Mouse (Mus musculus) A20 (cell line): ENCODE data around the gene Tysnd1.
A peak's percentile ranks its signal among the peaks of the same experiment; 100 is the strongest.

Experiments
- DNase-seq: peaks from one replicate; pipeline ENCODE4 v3.0.0-alpha.2; 2011; ENCODE audit warnings: low read depth, low spot score

The Tysnd1 gene

GRCm38 (mm10) chr10:61689405-61689804, 5.9 kb upstream of the Tysnd1 start:
- DNase-seq, result no peak

GRCm38 (mm10) chr10:61693563-61693962, 1.8 kb upstream of the Tysnd1 start:
- DNase-seq, result no peak

- peak; percentile 57 for DNase-seq
These were observed 617 bp downstream of the Tysnd1 start for GRCm38 (mm10) chr10:61695703-61696559.

DNA sequence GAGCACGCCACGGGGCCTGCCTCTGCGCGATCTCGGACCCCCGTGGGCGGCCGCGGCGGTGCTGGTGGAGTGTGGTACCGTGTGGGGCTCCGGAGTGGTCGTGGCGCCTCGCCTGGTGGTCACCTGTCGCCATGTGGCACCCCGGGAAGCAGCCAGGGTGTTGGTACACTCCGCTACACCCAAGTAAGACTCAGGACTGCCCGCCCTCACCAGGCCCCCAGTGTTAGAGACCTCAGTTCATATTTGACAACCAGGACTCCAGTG, 1.2 kb downstream of the Tysnd1 start:
- peak; percentile 17 for DNase-seq

DNA sequence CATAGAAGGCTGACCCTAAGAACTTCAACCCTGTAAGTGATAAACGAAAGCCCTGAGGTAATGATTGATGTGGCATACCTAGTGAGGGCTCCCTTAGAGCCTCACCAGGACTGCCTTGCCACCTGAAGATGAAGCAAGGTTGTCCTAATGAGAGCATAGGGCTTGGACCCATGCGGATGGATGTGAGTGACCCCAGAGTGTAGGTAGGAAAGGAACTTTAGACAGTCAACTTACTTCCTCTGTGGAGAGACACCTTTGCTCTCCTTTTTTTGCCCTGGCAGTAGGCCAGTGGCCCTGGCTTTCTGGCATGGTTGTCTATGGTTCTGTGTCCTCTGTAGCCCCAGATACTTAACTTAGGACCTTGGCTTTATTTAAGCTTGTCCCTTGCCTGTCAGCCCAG, 1.7 kb downstream of the Tysnd1 start:
- no peak for DNase-seq

- no peak for DNase-seq
These were observed 9.3 kb downstream of the Tysnd1 start for GRCm38 (mm10) chr10:61704663-61705062.

- peak; percentile 56 for DNase-seq
These were observed 11.4 kb downstream of the Tysnd1 start for GRCm38 (mm10) chr10:61706412-61707375.

DNA sequence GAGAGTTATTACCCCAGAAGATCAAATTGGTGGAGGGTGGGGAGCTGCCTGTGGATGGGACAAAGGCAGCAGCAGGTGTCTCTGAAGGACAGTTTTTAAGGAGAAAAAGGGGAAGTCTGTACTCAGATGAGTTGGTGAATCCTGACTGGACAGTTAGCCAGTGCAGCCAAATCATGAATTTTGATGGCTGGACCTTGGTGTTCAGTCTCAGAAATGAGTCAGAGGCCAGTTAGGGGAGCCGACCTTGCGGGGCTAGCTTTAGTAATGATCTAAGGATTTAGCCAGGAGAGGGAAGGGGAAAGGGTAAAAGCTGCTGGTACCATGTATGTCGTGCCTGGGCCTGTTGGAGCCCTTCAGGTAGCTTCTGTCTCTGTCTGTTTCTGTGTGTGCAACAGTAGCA, 18.3 kb downstream of the Tysnd1 start:
- DNase-seq, result no peak

DNA sequence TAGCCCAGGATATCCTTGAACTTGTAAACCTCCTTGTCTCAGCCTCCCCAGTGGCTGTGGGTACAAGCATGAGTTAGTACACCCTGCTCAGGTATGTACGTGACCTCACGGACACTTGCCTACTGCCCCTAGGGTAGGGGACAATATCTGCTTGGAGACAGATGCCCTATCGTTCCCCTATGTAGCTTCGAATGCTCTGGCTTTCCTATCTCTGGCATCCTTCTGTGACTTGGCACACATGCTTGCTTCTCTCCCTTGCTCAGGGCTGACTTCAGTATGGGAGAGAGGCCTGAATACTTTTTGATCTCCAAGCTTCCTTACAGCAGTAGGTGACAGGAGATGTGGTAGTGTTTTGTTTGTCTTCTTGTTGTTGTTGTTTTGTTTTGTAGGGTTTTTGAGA, 18.8 kb downstream of the Tysnd1 start:
- DNase-seq, result no peak

DNA sequence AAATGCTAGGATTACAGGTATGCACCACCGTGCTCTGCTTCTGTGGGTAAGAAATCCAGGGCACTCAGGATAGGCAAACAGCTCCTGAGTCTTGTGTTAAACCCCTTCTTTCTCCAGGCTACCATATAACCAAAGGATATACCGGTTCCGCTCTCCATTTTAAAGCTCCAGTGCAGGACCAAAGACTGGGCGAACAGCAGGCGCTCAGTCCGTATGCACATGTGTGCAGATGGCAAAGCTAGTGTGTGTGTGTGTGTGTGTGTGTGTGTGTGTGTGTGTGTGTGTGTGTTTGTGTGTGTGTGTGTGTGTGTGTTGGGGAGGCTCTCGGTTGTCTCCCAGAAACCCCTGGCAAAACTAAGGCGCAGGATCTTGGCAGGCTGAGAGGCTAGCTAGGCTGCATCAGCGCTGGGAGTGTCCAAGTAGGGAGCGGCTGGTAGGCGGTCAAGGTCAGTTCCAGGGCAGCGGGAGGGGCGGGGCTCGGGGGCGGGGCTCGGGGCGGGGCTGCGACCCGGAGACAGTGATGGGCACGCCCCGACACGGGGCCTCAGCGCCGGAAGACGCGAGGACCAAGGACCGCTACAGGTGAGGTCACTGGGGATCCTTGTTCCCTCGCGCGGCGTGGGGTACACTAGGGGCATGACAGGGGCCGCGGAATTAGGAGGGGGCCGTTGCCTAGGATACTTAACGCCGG, 19.6 kb downstream of the Tysnd1 start, which contains the start of gene Aifm2:
TSS of gene Aifm2 (plus strand) at position 493 of the 691 bp plus-strand sequence.
- DNase-seq, result peak; percentile 71

GRCm38 (mm10) chr10:61715462-61715837, 20.1 kb downstream of the Tysnd1 start:
- no peak for DNase-seq

GRCm38 (mm10) chr10:61715996-61716864, 20.9 kb downstream of the Tysnd1 start:
- DNase-seq, result no peak

GRCm38 (mm10) chr10:61717406-61718296, 22.3 kb downstream of the Tysnd1 start:
- no peak for DNase-seq

DNA sequence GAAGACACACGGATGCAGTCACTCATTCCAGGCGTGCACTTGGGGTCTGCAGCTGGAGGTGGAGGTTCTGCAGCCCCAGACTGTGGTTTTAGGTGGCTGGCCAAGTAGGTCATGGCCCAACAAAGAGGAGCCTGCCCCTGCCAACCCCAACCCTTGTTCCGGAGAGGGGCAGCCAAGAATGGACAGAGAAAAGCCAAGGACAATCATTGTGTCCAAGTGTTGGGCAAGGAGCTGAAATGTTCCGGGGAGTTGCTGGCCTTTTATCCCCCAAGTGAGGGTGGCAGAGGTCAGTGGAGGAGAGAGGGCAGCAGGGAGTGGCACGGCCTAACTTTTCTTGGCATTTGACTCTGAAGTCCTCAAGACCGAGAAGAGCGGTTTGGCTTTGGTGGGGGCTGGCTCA, 25.0 kb downstream of the Tysnd1 start:
- DNase-seq, result no peak

DNA sequence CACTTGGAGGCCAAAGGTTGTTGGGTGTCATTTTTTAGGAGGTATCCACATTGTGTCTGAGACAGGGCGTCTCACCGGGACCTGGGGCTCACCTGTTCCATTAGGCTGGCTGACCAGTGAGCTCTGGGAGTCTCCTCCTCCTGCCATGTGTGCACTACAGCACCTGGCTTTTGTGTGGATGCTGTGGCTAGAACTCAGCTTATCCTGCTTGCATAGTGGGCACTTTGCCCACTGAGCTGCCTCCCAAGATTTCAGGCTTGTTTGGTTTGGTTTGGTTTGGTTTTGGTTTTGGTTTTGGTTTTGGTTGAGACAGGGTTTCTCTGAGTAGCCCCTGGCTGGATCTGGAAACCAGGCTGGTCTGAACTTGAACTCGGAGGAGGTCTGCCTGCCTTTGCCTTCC, 26.9 kb downstream of the Tysnd1 start:
- DNase-seq, result no peak

GRCm38 (mm10) chr10:61723271-61723670, 28.0 kb downstream of the Tysnd1 start:
- no peak for DNase-seq

- no peak for DNase-seq
These were observed 33.9 kb downstream of the Tysnd1 start for GRCm38 (mm10) chr10:61729181-61729580.

GRCm38 (mm10) chr10:61730171-61730570, 34.9 kb downstream of the Tysnd1 start:
- no peak for DNase-seq

GRCm38 (mm10) chr10:61734377-61734776, 39.1 kb downstream of the Tysnd1 start:
- peak; percentile 55 for DNase-seq

DNA sequence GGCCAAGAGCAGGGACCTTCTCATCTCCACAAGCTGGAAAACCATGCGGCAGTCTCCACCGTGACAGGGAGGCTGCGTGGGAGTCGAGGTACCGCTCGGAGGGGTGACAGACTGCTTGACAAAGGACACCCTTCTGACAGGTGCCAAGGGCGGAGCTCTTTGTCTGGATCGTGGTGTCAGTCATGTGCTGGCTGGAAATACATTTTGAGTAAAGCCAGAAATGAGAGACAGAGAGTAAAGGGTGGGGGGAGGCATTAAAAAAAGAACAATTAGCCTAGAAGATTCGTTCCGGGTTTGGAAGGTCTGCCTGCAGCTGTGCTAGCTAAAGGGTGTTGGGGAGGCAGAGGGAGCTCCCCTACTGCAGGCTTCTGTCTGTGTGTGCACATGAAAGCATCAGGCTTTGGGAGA, 41.4 kb downstream of the Tysnd1 start:
- DNase-seq, result no peak
